Mouse (Mus musculus) spleen, postnatal 36 days (tissue): ENCODE measurements at regions not wholly inside any gene's neighbourhood (a gene's known extent, or its start where the extent isn't known, plus 50 kb on each side); places are given as distances from the start of the nearest gene placed in this dataset.

Source experiments
- DNase-seq, 2 experiments: peaks; one replicate each; pipeline ENCODE4 v3.0.0; 2022; ENCODE audit warnings: low spot score in 2 of 2, mixed read lengths in 1 of 2

DNA sequence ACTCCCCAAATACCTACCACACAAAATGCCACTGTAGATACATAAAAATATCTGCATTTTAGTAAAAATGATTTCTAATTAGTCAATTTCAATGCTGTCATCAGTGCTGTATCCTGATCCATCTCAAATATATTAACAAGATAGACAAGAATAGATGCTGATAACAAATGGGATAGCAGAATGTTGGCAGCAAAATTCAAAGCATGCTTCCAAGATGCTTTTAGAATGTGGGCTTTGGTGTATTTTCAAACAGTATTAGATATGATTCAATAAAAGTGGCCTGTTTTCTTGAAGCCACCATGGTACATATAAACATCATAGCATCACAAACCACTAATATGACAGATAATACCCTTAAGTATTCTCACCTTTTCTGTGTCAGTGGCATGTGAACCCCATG is 597.6 kb downstream of the Cenpc1 start:
- no peak for DNase-seq

DNA sequence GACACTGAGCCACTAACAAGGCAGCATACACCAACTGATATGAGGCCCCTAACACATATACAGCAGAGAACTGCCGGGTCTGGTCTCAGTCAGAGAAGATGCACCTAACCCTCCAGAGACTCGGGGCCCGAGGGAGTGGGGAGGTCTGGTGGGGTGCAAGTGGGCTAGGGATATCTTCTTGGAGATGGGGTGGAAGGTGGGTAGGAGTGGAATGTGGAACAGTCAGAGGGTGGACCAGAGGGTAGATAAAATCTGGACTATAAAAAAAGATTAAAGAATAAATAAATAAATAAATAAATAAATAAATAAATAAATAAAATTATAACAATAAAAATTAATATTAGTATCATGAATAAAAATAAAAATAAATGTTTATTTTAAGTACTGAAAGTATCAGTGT is 598.2 kb downstream of the Cenpc1 start:
- no peak for DNase-seq
